17 mouse cellular contexts compared by ENCODE assay signal in genomic region chr2:40223708-40224107, GRCm38 (mm10).
"Had no signal": no experiment of that assay in that cellular context is flagged by ENCODE, and none has a peak within 500 bp of the region (broad histone marks: within the 10 kb centered on the region; RNA-seq: fewer than 3 reads in every experiment).

No protein-coding gene starts in this region.

- DNase-seq: lung, adult 2 months; lung, postnatal 14 days; lung, postnatal 36 days; right cerebral cortex, postnatal 14 days; thymus, adult 2 months; thymus, postnatal 25 days; thymus, postnatal 4 days had no signal

- H3K4me3 ChIP-seq: lung, embryonic 15.5 days; megakaryocyte, embryonic 14.5 days; midbrain, embryonic 13.5 days; midbrain, embryonic 15.5 days; neural tube, embryonic 12.5 days; stomach, embryonic 15.5 days had no signal

- H3K27me3 ChIP-seq: lung, embryonic 15.5 days; megakaryocyte, embryonic 14.5 days; midbrain, embryonic 13.5 days; midbrain, embryonic 15.5 days; neural tube, embryonic 12.5 days; stomach, embryonic 15.5 days had no signal

- H3K4me2 ChIP-seq: lung, embryonic 15.5 days; midbrain, embryonic 11.5 days; midbrain, embryonic 13.5 days; midbrain, embryonic 15.5 days; neural tube, embryonic 12.5 days; stomach, embryonic 15.5 days had no signal

- H3K27ac ChIP-seq: lung, embryonic 15.5 days; macrophage; midbrain, embryonic 13.5 days; midbrain, embryonic 15.5 days; neural tube, embryonic 12.5 days; stomach, embryonic 15.5 days; stomach, postnatal 0 days had no signal

- H3K9me3 ChIP-seq: lung, embryonic 15.5 days; megakaryocyte, embryonic 14.5 days; midbrain, embryonic 13.5 days; midbrain, embryonic 15.5 days; neural tube, embryonic 12.5 days; stomach, embryonic 15.5 days had no signal

- H3K9ac ChIP-seq: lung, embryonic 15.5 days; midbrain, embryonic 13.5 days; midbrain, embryonic 15.5 days; neural tube, embryonic 12.5 days; stomach, embryonic 15.5 days had no signal

- H3K4me1 ChIP-seq: lung, embryonic 15.5 days; megakaryocyte, embryonic 14.5 days; midbrain, embryonic 13.5 days; midbrain, embryonic 15.5 days; neural tube, embryonic 12.5 days; stomach, embryonic 15.5 days had no signal

- H3K36me3 ChIP-seq: lung, embryonic 15.5 days; midbrain, embryonic 13.5 days; midbrain, embryonic 15.5 days; neural tube, embryonic 12.5 days; stomach, embryonic 15.5 days had no signal

- ATAC-seq: lung, postnatal 0 days had no signal
